Mouse (Mus musculus): ENCODE measurements around the gene Mapkbp1.

DNA sequence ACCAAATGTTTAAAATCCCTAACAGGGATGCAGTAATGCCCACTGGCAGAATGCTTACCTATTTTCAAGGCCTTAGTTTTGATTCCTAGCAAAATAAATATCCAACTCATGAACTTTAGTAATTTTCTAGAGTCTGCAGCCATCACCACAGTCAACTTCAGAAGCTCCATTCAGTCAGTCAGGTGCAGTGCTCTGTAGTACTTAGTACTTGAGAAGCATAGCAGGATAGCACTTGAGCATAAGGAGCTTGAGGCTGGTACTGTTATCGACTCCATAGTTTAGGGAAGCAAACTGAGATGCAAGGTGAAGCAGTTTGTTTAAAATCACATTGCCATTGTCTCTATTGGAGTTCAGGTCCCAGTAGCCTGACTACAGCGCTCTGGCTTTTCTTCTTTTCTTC, 27.2 kb downstream of the Mapkbp1 start:
- TF ChIP-seq GATA1 (IDR thresholded peaks at IDR 0.05; ENCODE audit: borderline replicate concordance, low read length) (no peak), FLI1 (IDR thresholded peaks at IDR 0.05; ENCODE audit: low read length) (no peak)
